Mouse (Mus musculus): ENCODE results near the gene Fgfr2.

The Fgfr2 gene

DNA sequence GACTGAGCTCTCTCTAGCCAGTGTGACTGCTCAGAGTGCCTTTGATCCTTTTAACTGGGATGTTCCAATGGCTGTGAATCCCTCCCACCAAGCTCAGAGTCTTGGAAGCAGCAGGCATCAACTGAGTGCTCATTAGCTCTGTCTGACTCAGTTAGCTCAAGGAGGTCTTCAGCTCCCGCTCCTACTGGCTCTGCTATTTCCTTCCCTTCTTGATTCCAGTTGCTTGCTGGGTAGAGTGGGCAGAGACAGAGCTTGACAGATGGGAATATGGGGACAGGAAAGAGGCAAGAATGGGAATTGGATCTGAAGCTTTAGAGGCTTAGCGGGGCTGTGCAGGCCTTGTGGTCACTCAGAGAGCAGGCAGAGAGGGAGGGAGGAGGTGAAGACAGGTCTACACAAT is 948.9 kb downstream of the Fgfr2 start:
- TF ChIP-seq GATA4 (IDR thresholded peaks at IDR 0.05; ENCODE audit: insufficient replicate concordance, low read length): no peak

DNA sequence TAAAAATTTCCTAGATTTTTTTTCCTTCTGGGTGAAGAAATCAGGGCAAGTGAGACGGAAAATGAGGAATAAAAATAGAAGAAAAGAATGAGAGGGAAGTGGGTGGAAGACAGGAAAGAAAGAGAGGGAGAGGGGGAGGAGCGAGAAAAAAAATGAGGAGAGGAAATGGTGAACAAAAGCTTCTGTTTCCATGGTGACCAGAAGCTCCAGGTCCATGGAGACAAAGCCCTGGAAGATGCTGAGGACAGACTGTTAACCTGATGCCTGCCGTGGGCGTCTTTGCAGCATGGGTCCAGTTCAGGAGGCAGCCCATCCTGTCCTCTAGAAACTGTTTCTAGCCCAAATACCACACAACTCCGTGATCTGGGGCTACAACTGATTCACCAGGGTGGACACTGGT is 950.9 kb downstream of the Fgfr2 start:
- TF ChIP-seq GATA4 (IDR thresholded peaks at IDR 0.05; ENCODE audit: insufficient replicate concordance, low read length): no peak

DNA sequence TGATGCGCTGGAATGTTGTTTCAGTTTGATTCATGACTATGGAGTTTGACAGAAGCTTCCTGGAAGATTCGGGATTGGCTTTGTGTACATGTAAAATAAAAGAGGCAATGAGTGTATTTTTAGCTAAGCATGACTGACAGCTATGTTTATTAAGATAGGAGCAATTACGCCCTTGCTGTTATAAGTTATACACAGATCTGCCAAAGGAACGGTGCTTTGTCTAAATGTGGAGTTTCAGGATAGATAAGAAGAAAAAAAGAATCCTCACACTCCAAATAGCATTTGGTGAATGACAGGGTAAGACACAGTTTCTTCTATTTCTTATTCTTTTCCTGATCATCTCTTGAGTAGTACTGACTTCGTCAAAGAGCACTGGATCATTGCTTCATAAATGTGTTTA is 951.4 kb downstream of the Fgfr2 start:
- no peak for TF ChIP-seq GATA4 (IDR thresholded peaks at IDR 0.05; ENCODE audit: insufficient replicate concordance, low read length)

DNA sequence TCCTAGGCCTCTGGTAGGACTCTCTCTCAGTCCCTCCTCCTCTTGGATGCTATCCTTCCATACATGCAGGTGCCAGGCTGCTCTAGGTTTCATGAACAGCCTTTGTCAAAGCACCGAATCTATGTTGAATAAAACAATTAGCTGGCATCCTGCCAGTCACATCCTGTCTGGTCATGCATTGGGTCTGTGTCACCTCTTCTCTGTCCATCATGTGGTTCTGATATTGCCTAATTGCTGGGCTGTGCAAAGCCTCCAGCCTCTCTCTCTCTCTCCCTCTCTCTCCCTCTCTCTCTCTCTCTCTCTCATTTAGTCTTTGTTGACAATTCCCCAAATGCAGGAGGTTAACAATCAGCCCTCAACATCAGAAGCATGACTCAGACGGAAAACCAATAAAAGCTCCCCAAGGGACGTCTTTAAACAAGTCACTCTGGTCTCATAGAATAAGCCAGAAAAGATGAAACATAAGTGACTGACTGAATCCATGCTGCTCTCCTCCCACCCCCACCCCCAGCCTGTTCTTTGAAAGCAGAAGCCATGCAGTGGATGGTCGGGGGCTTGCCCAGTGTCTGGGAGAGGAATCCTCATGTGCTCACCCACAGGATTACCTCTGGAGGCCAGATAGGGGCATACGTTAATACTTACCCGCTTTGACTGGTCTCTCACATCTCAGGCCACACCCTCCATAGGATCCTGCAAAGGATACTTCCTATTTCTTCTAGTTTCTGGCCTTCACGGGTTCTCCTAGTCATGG is 953.6 kb downstream of the Fgfr2 start:
- TF ChIP-seq GATA4 (IDR thresholded peaks at IDR 0.05; ENCODE audit: insufficient replicate concordance, low read length): no peak

DNA sequence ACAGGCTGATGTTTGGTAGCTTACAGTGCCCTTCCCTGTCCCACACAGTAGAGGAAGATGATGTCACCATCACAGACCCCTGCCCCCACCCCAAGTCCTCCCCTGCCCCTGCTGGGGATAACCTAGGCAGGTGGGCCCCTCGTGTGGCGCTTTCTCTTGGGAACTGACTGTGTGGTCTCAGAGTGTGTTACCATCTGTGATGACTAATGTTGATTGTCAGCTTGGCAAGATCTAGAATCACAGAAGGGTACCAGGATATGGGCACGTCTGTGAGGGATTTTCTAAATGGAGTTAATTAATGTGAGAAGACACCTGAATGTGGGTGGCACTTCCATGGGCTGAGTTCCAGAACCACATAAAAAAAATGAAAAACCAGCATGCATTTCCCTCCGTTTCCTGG is 955.9 kb downstream of the Fgfr2 start:
- no peak for TF ChIP-seq GATA4 (IDR thresholded peaks at IDR 0.05; ENCODE audit: insufficient replicate concordance, low read length)

DNA sequence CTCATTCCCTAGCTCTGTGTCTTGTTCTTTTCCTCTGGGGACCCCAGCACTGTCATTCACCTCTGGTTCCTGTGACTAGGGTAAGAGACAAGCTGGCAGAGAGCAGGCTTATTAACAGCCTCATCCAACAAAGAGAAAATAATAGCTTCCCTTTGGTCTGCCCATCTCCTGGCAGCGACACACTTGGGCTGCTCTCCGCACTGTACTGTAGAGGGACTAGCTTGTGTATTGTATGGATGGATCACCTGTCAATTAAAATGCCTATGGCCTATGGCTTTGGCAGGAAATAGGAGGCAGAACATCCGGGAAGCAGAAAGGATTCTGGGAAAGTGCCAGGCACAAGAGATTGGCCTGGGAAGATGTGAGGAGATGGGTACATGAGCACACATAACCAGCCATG is 960.9 kb downstream of the Fgfr2 start:
- no peak for TF ChIP-seq GATA4 (IDR thresholded peaks at IDR 0.05; ENCODE audit: insufficient replicate concordance, low read length)

DNA sequence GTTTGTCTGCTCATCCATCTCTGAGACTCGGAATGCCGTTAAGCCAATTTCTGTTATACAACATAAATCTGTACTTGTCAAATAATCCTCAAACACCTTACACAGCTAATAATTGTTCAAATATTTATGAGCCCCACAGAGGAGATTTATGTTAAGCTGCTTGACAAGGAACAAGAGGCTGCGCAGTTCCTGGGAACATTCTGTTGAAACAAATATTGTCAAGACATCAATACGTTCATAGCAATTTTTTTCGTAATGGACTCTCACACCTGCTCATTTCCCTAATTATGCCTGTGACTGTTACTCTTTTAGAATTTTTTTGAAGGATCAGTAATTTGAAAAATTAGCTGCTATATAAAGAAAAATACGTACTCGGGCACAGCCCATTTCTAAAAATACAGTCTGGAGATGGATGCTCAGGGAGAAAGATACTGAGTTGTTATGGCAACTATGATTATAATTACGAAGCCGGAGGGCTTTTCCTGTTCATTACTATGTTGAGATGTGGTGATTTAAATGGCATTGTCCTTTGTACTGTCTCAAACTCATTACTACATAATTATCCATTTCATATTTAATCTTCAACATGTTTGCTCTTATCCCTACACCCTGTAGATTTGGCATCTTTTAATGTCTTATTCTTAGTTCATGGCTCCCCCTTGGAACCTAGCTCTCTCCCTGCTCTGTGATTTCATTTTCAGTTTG is 964.7 kb downstream of the Fgfr2 start:
- TF ChIP-seq GATA4 (IDR thresholded peaks at IDR 0.05; ENCODE audit: insufficient replicate concordance, low read length): no peak

DNA sequence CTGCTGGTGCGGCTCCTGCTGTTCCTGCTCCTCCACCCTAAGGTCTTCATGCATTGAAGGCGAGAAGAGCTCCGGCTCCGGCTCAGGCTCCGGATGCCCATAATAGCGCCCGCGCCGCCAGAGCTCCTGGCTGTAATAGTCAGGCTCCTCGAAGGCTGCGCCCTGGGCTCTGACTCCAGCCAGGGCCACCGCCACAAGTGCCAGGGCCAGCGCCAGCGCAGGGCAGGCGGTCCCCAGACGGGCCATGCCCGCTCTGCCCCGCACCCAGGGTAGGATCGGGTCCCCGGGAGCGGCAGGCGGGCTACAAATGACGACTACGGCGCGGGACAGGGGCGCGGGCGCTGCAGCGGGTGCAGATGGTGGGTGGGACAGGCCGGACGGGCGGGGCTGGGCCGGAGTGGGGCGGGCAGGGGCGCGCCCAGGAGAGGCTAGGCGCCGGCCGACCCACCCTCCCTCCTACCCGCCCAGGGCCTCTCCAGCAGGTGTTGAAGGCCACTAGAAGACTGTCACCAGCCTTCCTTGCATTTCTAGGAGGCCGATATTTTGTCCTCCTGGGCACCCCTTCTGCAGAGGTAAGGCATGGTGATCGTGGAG is 968.7 kb downstream of the Fgfr2 start, which contains the start of gene Cpxm2:
Gene Cpxm2, minus strand, starts transcription at position 372 of the 594 bp plus-strand sequence.
- TF ChIP-seq GATA4 (IDR thresholded peaks at IDR 0.05; ENCODE audit: insufficient replicate concordance, low read length): no peak

DNA sequence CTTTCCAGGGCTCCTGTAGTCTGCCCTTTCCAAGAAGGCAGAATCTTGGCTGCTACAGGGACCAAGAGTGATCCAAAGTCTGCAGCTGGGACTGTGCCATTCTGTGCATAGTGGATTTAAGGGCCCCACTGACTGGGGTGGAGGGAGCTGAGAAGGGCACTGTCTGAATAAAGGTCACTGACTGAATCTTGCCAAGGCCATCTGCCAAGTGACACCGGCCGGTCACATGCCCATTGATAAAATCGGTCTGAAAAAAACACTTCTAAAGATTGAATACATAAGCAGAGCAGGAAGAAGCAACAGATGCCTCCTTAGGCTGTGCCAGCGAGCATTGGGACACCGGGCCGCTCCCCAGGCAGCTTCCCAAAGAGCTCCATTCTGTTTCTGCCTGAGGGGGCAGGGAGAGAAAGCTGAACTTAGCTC is 969.4 kb downstream of the Fgfr2 start:
- TF ChIP-seq GATA4 (IDR thresholded peaks at IDR 0.05; ENCODE audit: insufficient replicate concordance, low read length): no peak

DNA sequence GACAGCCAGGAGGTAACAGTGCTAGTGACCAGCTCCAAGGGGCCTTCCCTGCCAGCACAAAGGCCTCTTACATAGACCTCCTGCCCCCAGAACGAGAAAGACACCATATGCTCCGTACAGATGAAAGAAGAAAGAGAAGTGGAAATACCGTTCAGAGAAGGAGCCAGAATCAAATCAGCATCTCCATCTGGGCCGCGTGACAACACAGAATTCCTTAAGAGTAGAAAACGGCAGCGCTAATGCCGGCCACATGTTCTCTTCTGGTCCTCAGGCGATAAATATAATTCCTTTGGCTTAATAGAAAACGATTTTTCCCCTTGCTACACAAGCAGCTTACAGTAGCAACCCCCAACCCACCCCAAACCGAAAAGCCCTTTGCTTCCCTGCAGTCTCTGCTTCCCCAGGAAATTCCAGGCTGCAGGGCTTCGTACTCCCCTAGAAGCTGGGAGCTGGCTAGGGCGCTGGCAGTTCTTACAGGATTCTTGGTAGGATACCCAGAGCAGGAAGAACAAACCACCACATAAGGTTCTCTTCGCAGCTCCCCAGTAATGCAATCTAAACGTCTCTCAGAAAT is 977.8 kb downstream of the Fgfr2 start:
- TF ChIP-seq GATA4 (IDR thresholded peaks at IDR 0.05; ENCODE audit: insufficient replicate concordance, low read length): no peak

DNA sequence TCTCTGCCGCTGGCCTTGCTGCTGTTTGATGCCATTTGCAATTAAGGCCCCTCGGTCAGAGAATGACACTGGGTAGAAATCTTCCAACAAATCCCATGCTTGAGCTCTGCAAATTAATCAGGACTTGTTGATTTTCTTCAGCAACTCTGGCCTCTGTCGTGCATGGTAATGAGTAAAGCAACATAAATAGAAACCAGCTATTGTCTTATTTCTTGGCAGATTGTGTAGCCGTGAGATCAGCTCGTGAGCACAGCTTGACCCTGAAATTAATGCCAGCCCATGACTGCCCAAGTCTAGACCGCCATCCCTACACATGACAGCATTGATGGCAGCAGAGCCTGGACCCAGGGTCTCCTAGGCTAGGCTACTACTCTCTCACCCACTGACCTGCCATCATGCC is 994.5 kb downstream of the Fgfr2 start:
- TF ChIP-seq GATA4 (IDR thresholded peaks at IDR 0.05; ENCODE audit: insufficient replicate concordance, low read length): no peak

DNA sequence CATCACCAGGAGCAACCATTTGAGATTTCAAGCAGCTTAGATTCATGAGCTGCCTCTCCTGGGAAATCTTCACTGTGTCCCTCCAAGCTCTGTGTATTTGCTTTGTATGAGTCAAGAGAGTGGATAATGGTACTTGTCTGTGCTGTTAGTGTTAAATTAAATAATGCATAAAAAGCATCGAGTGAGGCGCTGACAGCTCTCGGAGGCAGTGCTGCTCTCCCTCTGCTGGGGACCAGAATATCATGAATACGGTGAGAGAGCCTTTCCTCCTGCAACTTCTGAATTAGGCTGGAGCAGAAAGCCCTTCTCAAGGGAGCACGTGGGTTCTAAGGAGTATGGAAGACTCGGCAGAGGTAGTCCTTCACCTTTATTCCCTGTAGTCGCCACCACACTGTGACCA is 998.2 kb downstream of the Fgfr2 start:
- no peak for TF ChIP-seq GATA4 (IDR thresholded peaks at IDR 0.05; ENCODE audit: insufficient replicate concordance, low read length)

DNA sequence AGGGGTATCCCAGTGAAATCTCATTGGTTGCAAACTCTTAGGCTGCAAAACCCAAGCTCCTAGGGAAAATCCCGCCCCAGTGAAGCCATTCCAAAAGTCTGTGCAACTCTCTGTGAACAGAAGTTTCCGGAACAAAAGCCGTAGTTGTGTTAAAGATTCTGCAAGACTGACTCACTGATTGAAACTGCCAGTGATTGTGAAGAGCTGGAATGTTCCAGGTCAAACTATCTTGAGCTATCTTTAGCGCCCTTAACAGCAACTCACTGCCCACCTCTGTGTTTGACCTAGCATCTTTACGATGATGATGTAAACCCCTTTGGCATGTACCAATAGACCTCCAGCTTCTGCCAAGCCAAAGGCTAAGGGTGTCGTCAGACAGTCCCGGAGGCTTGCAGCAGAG is 999.9 kb downstream of the Fgfr2 start:
- TF ChIP-seq GATA4 (IDR thresholded peaks at IDR 0.05; ENCODE audit: insufficient replicate concordance, low read length): no peak

DNA sequence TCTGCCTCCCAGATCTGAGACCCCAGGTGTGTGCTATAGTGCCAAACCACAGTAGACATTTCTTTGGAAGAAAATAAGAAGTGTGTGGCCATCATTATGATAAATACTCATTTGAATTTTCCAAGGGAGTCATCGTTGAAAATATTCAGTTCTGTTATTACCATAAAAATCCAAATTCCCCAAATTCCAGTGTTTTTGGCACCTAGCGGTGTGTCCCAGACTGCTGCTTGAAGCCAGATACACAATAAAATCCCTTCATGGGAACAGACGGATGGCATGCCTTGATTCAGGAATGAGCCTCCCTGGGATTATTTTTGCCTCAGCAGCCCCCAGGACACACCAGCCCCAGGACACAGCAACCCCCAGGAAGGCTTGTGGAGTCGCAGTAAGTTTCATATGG is 1003.3 kb downstream of the Fgfr2 start:
- no peak for TF ChIP-seq GATA4 (IDR thresholded peaks at IDR 0.05; ENCODE audit: insufficient replicate concordance, low read length)

DNA sequence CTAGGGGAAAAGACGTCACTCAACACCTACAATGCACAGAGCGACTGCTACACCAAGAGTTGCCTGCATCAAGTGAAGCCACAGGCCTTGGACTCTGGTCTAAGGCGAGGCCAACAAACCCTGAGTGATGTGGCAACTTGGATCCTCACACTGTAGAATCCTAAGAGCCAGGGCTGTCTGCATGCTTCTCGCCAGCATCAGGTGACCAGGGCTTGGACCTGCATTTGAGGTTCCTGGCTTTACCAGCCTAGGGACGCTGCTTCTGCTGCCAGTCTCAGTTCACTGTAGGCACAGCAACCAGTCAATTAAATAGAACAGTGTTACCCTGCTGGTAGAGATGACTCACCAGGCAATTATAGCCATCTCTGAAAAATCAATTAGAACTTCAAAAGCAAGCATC is 1011.4 kb downstream of the Fgfr2 start:
- TF ChIP-seq GATA4 (IDR thresholded peaks at IDR 0.05; ENCODE audit: insufficient replicate concordance, low read length): no peak

DNA sequence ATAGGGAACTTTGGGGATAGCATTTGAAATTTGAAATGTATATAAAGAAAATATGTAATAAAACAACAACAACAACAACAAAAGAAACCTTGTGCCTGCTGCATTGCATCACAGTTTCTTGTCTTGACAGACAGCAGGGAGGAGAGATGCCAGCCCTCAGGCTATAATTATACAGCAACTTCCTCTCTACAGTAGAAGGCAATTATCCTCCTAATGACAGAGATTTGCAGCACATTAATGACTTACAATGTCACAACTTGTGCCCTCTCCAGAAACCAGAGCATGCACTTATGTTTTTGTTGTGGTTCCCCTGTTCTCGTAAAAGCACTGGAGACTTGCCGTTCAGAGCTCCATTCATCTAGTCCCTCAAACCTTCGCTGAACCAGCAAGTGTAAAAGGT is 1012.8 kb downstream of the Fgfr2 start:
- no peak for TF ChIP-seq GATA4 (IDR thresholded peaks at IDR 0.05; ENCODE audit: insufficient replicate concordance, low read length)
